Mouse (Mus musculus): ENCODE measurements around the gene Ube2r2. TPM values are rescaled to one million over a fixed set of nuclear protein-coding genes. Genes with fewer than 3 reads are reported as not detected.

Ube2r2 gene
- polyA plus RNA-seq, 1 experiment from 2014 or later, result 99.5 TPM

DNA sequence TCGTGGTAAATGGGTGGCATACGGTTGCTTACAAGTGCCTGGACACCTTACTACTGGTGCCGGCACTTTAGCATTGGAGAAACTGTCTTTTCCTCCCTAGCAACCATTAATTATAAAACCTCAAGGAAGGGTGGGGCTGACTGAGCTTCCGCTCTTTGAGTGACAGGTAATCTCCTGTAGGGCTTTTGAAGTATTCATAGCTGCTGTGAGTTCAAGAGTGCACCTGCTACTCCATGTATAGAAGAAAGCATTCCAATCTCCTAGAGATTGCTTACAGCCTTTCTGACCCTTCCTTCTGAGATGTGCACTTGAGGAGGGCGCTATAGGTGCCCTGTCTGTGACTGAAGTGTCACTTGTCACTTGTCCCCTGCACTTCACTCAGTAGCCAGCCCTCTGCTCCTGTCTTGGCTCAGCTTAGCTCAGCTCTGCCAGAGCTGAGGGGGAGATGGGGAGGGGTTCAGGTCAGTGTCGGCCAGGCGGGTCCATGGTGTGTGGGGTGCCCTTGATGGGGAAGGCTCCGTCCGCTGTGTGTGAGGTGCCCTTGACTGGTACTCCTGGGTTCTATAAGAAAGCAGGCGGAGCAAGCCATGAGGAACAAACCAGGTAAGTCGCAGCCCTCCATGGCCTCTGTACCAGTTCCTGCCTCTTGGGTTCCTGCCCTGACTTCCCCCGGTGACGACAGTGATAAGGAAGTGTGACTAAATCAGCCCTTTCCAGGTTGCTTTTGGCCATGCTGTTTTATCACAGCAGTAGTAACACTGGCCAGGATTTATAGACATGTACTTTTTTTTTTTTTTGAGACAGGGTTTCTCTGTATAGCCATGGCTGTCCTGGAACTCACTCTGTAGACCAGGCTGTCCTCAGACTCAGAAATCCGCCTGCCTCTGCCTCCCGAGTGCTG, 44.5 kb downstream of the Ube2r2 start:
- ATAC-seq (ENCODE audit: insufficient read depth, low FRiP score, low TSS enrichment) (no peak), DNase-seq (ENCODE audit: low spot score) (no peak)
- Histone ChIP-seq H3K27me3 (ENCODE audit: control insufficient read depth, insufficient read depth, low read length) (no peaks in the 10 kb centered on the region), H3K4me1 (ENCODE audit: control insufficient read depth, insufficient read depth, low read length) (no peaks in the 10 kb centered on the region), H3K9ac (ENCODE audit: low read length) (no peak overlapping the region), H3K27ac (ENCODE audit: low read depth, low read length) (no peak overlapping the region), H3K9me3 (ENCODE audit: control insufficient read depth, low read length) (no peaks in the 10 kb centered on the region), H3K4me2 (ENCODE audit: low read depth) (no peak overlapping the region), H3K36me3 (ENCODE audit: control insufficient read depth, insufficient read depth, low read length) (no peaks in the 10 kb centered on the region; the same call in none of the 2 replicates), H3K4me3 (ENCODE audit: low read depth, low read length) (no peak overlapping the region)
- WGBS, result 93% methylated on average over 15 of the region's 15 CpGs

DNA sequence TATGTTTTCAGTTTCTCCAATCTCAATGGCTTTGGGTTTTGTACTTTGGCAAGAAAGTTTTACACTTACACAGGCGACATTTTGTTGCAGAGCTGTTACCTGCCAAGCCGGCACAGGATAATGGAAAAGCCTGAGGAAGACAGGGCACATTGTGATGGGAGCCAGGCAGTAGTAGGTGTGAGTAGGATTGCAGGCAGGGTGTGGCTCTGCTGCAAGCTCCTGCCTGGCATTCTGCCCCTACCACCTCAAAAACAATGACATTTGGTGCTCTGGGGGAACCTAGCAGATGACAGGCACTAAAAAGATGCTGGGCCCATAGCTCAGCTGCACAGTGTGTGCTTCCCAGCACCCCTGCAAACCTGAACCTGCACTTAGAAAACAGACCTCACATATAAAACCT, 54.3 kb downstream of the Ube2r2 start:
- peaks cover 19% of the 10 kb centered on the region for H3K36me3 ChIP-seq (ENCODE audit: control insufficient read depth, insufficient read depth, low read length)

GRCm38 (mm10) chr4:41192544-41193512, 57.3 kb downstream of the Ube2r2 start:
- no peak for DNase-seq (ENCODE audit: low spot score)
- 73% methylated on average over 14 of the region's 14 CpGs for WGBS

More for the DNA sequence above, 54.3 kb downstream of the Ube2r2 start:
- H3K27me3 ChIP-seq (ENCODE audit: control insufficient read depth, insufficient read depth, low read length), result no peaks in the 10 kb centered on the region
- no peak overlapping the region for H3K27ac ChIP-seq (ENCODE audit: low read depth, low read length)
- H3K4me3 ChIP-seq (ENCODE audit: low read depth, low read length), result no peak overlapping the region
- DNase-seq (ENCODE audit: low spot score) (no peak), ATAC-seq (ENCODE audit: insufficient read depth, low FRiP score, low TSS enrichment) (no peak)
- H3K9me3 ChIP-seq (ENCODE audit: control insufficient read depth, low read length), result no peaks in the 10 kb centered on the region
- H3K4me2 ChIP-seq (ENCODE audit: low read depth), result no peak overlapping the region
- 94% methylated on average over 2 of the region's 2 CpGs for WGBS
- no peaks in the 10 kb centered on the region for H3K4me1 ChIP-seq (ENCODE audit: control insufficient read depth, insufficient read depth, low read length)
- no peak overlapping the region for H3K9ac ChIP-seq (ENCODE audit: low read length)

DNA sequence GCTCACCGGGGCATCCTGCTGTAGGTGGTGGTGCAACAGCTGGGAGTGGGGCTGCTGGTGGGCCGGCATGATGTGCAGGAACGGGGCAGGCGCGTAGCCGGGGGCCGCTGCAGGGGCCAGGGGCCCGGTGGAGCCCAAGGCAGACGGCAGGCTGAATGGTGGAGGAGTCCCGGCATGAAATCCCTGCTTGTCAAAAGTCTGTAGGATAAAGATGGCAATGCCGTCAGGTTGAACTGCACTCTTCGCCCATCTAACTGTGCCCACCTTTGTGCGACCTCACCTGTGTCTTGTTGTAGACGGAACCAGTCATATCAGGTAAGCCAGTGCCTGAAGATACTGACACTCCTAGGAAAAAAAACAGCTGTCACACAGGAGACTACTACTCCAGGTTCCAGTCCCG, 59.8 kb downstream of the Ube2r2 start:
- no peaks in the 10 kb centered on the region for H3K9me3 ChIP-seq (ENCODE audit: control insufficient read depth, low read length)
- no peak for DNase-seq (ENCODE audit: low spot score)
- no peaks in the 10 kb centered on the region for H3K27me3 ChIP-seq (ENCODE audit: control insufficient read depth, insufficient read depth, low read length)
- H3K4me1 ChIP-seq (ENCODE audit: control insufficient read depth, insufficient read depth, low read length), result no peaks in the 10 kb centered on the region
- no peak overlapping the region for H3K27ac ChIP-seq (ENCODE audit: low read depth, low read length)
- 94% methylated on average over 15 of the region's 15 CpGs for WGBS
- H3K4me2 ChIP-seq (ENCODE audit: low read depth), result no peak overlapping the region
- no peak for ATAC-seq (ENCODE audit: insufficient read depth, low FRiP score, low TSS enrichment)
- H3K4me3 ChIP-seq (ENCODE audit: low read depth, low read length), result no peak overlapping the region
- H3K9ac ChIP-seq (ENCODE audit: low read length), result no peak overlapping the region
- peaks cover 43% of the 10 kb centered on the region for H3K36me3 ChIP-seq (ENCODE audit: control insufficient read depth, insufficient read depth, low read length)

More at GRCm38 (mm10) chr4:41192544-41193512, 57.3 kb downstream of the Ube2r2 start:
- Histone ChIP-seq H3K4me3 (ENCODE audit: low read depth, low read length) (no peak overlapping the region), H3K27me3 (ENCODE audit: control insufficient read depth, insufficient read depth, low read length) (no peaks in the 10 kb centered on the region), H3K9me3 (ENCODE audit: control insufficient read depth, low read length) (no peaks in the 10 kb centered on the region), H3K36me3 (ENCODE audit: control insufficient read depth, insufficient read depth, low read length) (peaks cover 41% of the 10 kb centered on the region), H3K27ac (ENCODE audit: low read depth, low read length) (no peak overlapping the region), H3K4me1 (ENCODE audit: control insufficient read depth, insufficient read depth, low read length) (no peaks in the 10 kb centered on the region), H3K9ac (ENCODE audit: low read length) (no peak overlapping the region), H3K4me2 (ENCODE audit: low read depth) (no peak overlapping the region)
- no peak for ATAC-seq (ENCODE audit: insufficient read depth, low FRiP score, low TSS enrichment)

DNA sequence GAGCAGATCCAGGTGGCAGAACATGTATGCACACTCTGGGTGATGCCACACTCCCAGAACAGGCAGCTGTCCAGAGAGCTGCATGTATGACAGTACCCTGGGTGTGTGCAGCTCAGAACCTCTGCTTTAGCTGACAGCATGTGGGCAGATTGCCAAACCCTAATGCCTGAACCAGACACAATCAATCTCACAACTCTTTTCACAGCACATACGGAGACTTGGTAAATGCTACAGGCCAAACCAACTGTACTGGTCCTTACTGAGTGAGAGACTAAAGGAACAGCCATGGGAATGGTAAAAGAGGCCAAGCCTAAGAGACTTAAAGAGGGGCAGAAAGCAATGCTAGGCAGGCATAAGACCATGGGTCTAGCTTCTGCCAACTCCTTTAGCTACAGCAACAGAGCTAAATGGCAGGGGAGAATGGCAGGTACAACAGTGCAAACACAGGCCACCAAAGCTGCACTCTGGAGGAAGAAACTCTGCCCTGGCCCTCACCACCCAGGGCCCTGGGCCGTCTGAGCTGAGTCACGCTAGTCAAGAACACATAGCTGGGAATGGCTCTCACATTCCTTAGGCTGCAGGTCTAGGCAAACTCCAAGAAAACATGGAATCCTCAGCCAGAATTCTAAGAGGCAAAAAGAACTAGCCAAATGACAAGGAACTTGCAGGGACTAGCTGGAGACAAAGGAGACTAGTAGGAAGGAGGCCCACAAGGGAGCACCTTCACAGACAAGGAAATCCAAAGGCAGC, 61.5 kb downstream of the Ube2r2 start:
- no peaks in the 10 kb centered on the region for H3K27me3 ChIP-seq (ENCODE audit: control insufficient read depth, insufficient read depth, low read length)
- WGBS, result 91% methylated on average over 3 of the region's 3 CpGs
- no peak overlapping the region for H3K4me3 ChIP-seq (ENCODE audit: low read depth, low read length)
- DNase-seq (ENCODE audit: low spot score) (no peak), ATAC-seq (ENCODE audit: insufficient read depth, low FRiP score, low TSS enrichment) (no peak)
- no peak overlapping the region for H3K4me2 ChIP-seq (ENCODE audit: low read depth)
- no peak overlapping the region for H3K27ac ChIP-seq (ENCODE audit: low read depth, low read length)
- no peak overlapping the region for H3K9ac ChIP-seq (ENCODE audit: low read length)
- peaks cover 38% of the 10 kb centered on the region for H3K36me3 ChIP-seq (ENCODE audit: control insufficient read depth, insufficient read depth, low read length)
- no peaks in the 10 kb centered on the region for H3K4me1 ChIP-seq (ENCODE audit: control insufficient read depth, insufficient read depth, low read length)
- H3K9me3 ChIP-seq (ENCODE audit: control insufficient read depth, low read length), result no peaks in the 10 kb centered on the region

DNA sequence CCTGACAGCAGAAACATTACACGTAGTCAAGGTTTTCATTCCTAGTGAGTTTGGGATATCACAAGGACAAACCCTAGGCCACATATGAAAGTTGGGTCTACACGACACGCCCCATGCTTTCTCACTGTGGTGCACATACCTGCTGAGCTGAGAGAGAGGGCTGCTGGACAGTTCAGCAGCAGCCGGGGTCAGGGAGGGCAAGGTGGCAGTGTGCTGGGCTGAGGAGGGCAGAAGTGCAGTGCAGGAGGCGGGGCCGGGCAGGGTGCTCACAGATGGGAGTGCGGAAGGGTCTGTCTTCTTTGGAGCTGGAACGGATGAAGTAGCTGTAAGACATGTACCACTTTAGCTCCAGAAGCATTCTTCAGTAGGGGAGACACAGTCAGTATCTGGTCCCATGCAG, 66.6 kb downstream of the Ube2r2 start:
- no peaks in the 10 kb centered on the region for H3K4me1 ChIP-seq (ENCODE audit: control insufficient read depth, insufficient read depth, low read length)
- H3K27me3 ChIP-seq (ENCODE audit: control insufficient read depth, insufficient read depth, low read length), result no peaks in the 10 kb centered on the region
- no peak overlapping the region for H3K4me2 ChIP-seq (ENCODE audit: low read depth)
- ATAC-seq (ENCODE audit: insufficient read depth, low FRiP score, low TSS enrichment) (no peak), DNase-seq (ENCODE audit: low spot score) (no peak)
- H3K27ac ChIP-seq (ENCODE audit: low read depth, low read length), result no peak overlapping the region
- H3K36me3 ChIP-seq (ENCODE audit: control insufficient read depth, insufficient read depth, low read length), result peaks cover 32% of the 10 kb centered on the region
- 91% methylated on average over 8 of the region's 8 CpGs for WGBS
- H3K9ac ChIP-seq (ENCODE audit: low read length), result no peak overlapping the region
- no peaks in the 10 kb centered on the region for H3K9me3 ChIP-seq (ENCODE audit: control insufficient read depth, low read length)
- H3K4me3 ChIP-seq (ENCODE audit: low read depth, low read length), result no peak overlapping the region

- DNase-seq (ENCODE audit: low spot score) (no peak), ATAC-seq (ENCODE audit: insufficient read depth, low FRiP score, low TSS enrichment) (no peak)
- no peaks in the 10 kb centered on the region for H3K4me1 ChIP-seq (ENCODE audit: control insufficient read depth, insufficient read depth, low read length)
- no peak overlapping the region for H3K27ac ChIP-seq (ENCODE audit: low read depth, low read length)
- H3K4me2 ChIP-seq (ENCODE audit: low read depth), result no peak overlapping the region
- H3K9ac ChIP-seq (ENCODE audit: low read length), result no peak overlapping the region
- 95% methylated on average over 8 of the region's 8 CpGs for WGBS
- H3K9me3 ChIP-seq (ENCODE audit: control insufficient read depth, low read length), result no peaks in the 10 kb centered on the region
- no peaks in the 10 kb centered on the region for H3K27me3 ChIP-seq (ENCODE audit: control insufficient read depth, insufficient read depth, low read length)
- peaks cover 28% of the 10 kb centered on the region for H3K36me3 ChIP-seq (ENCODE audit: control insufficient read depth, insufficient read depth, low read length)
- H3K4me3 ChIP-seq (ENCODE audit: low read depth, low read length), result no peak overlapping the region
Observed at GRCm38 (mm10) chr4:41205751-41206150, 70.2 kb downstream of the Ube2r2 start.

DNA sequence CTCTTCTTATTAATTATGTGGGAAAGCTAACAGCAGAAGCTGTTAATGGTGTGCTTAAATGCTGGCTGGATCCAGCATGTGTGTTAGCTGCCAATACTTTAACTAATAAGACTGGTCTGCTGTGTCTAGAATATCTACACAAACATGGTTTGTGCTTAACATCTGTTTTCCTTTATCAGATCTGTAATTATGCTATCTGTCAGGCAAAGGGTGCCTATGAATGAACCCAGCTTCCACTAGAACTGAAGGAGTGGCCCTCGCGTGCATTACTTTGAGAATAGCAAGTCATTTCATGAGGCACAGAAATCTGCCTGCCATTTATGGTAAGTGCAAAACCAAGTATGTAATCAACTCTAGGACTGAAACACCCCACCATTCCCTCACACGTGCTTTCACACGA, 72.5 kb downstream of the Ube2r2 start:
- H3K4me3 ChIP-seq (ENCODE audit: low read depth, low read length), result no peak overlapping the region
- WGBS, result 93% methylated on average over 4 of the region's 4 CpGs
- H3K9ac ChIP-seq (ENCODE audit: low read length), result no peak overlapping the region
- H3K36me3 ChIP-seq (ENCODE audit: control insufficient read depth, insufficient read depth, low read length), result peaks cover 22% of the 10 kb centered on the region
- no peaks in the 10 kb centered on the region for H3K9me3 ChIP-seq (ENCODE audit: control insufficient read depth, low read length)
- H3K27me3 ChIP-seq (ENCODE audit: control insufficient read depth, insufficient read depth, low read length), result no peaks in the 10 kb centered on the region
- no peak overlapping the region for H3K27ac ChIP-seq (ENCODE audit: low read depth, low read length)
- DNase-seq (ENCODE audit: low spot score), result no peak
- no peak for ATAC-seq (ENCODE audit: insufficient read depth, low FRiP score, low TSS enrichment)
- no peaks in the 10 kb centered on the region for H3K4me1 ChIP-seq (ENCODE audit: control insufficient read depth, insufficient read depth, low read length)
- no peak overlapping the region for H3K4me2 ChIP-seq (ENCODE audit: low read depth)

Measured in neural tube, embryonic 11.5 days (tissue).